Mouse (Mus musculus) small intestine, adult 2 months (tissue): ENCODE measurements around the gene Cachd1.

ENCODE experiments used
- CTCF ChIP-seq: fragments of 200-500 bp; IDR thresholded peaks from 2 replicates; pipeline ENCODE4 v1.5.1; 2012; ENCODE audit warnings: low read depth, mild to moderate bottlenecking, control low read depth, inconsistent platforms, low read length, moderate library complexity, mixed read lengths; ENCODE audit not compliant: insufficient replicate concordance, insufficient read length; ENCODE audit errors: extremely low read depth
- POLR2A ChIP-seq: fragments of 200-500 bp; IDR thresholded peaks from 2 replicates; pipeline ENCODE4 v1.6.1; 2012; ENCODE audit warnings: low read depth, mild to moderate bottlenecking, control low read depth, inconsistent platforms, low read length, moderate library complexity

DNA sequence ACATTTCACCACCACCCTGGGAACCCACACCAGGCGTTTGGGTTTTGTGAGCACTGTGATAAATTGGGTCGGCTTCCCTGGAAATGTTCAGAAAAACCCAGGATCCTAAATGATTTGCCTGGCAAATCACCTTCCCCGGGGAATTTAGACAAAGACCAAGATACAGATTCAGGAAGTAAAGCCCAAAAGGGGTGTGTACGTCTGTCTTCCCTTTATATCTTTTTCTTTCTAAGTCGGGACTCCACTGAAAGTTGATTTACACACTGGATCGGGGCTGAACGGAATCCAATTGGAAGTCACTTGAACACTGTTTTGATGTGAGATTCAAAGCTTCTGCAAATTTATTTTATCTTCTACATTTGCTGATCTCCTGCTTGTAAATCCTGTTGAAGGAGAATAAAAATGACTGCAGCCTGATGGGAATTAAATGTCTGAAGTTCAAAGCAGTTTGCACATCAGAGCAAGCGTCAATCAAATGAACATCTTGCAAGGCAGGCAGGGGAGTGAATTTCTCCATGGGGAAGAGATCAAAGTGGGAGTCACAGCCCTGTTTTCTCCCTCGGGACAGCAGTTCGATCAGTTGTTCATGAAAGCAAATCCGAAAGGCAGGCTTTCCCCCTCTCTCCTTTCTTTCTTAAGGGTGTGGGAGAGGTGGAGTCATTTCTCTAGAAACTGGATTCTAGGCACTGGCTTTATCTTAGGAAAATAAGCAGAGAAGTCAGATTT lies 134.3 kb downstream of the Cachd1 start:
- TF ChIP-seq CTCF (no peak), POLR2A (no peak)
